Mouse (Mus musculus) bone marrow, adult 2 months (tissue): ENCODE data around the gene Trf. TPM values are rescaled to one million over a fixed set of nuclear protein-coding genes. Genes with fewer than 3 reads are reported as not detected.

ENCODE experiments used
- H3K27ac ChIP-seq: fragments of 200-500 bp; 2 replicates; pipeline ENCODE4 v1.5.1; 2012; ENCODE audit warnings: low read depth, mild to moderate bottlenecking, control low read depth, inconsistent platforms, low read length; ENCODE audit not compliant: control insufficient read depth, poor library complexity, insufficient read depth
- H3K4me1 ChIP-seq: fragments of 200-500 bp; 2 replicates; pipeline ENCODE4 v1.6.1; 2011; ENCODE audit warnings: low read length; ENCODE audit not compliant: control insufficient read depth, insufficient read depth
- H3K4me3 ChIP-seq: fragments of 200-500 bp; replicated peaks from 2 replicates; pipeline ENCODE3; 2011; ENCODE audit warnings: mild to moderate bottlenecking, low read depth, low read length, control low read depth; ENCODE audit not compliant: control insufficient read depth
- CTCF ChIP-seq: fragments of 200-500 bp; IDR thresholded peaks from 2 replicates; pipeline ENCODE4 v1.5.1; 2011; ENCODE audit warnings: low read length, control low read depth; ENCODE audit not compliant: control insufficient read depth, insufficient read depth
- POLR2A ChIP-seq: fragments of 200-500 bp; IDR thresholded peaks from 2 replicates; pipeline ENCODE4 v1.6.1; 2011; ENCODE audit warnings: low read depth, mild to moderate bottlenecking, control low read depth, low read length, borderline replicate concordance; ENCODE audit not compliant: control insufficient read depth
- whole genome bisulfite sequencing: fragments of 180-500 bp; shearing (Covaris S2); methylation state at CpG from one replicate; pipeline ENCODE4 v1.1.7; 2018; 5-methylcytosine and 5-hydroxymethylcytosine counted together
- polyA plus RNA-seq: library from polyadenylated mRNA; stranded (reverse); fragments of >200 nt; gene quantifications from 2 replicates; pipeline ENCODE4 v1.2.4, GENCODE M21; 2011; ENCODE audit warnings: low replicate concordance; ENCODE audit not compliant: missing spikeins, insufficient read depth, insufficient read length

The Trf gene
- polyA plus RNA-seq, 1 experiment = 106 TPM

GRCm38 (mm10) chr9:103212654-103213420, 17.4 kb downstream of the Trf start:
- no peak overlapping the region for H3K4me3 ChIP-seq
- H3K4me1 ChIP-seq = no peaks in the 10 kb centered on the region; the same call in 1 of the 2 replicates
- H3K27ac ChIP-seq = no peak overlapping the region
- WGBS = 88% methylated on average over 28 of the region's 28 CpGs
- TF ChIP-seq POLR2A (no peak), CTCF (no peak)

GRCm38 (mm10) chr9:103208802-103209423, 21.3 kb downstream of the Trf start:
- Histone ChIP-seq H3K27ac (no peak overlapping the region), H3K4me1 (no peaks in the 10 kb centered on the region; the same call in 1 of the 2 replicates), H3K4me3 (no peak overlapping the region)
- TF ChIP-seq POLR2A (no peak), CTCF (no peak)
- whole genome bisulfite sequencing = 76% methylated on average over 6 of the region's 6 CpGs

- 9% methylated on average over 16 of the region's 16 CpGs for WGBS
- peak; percentile 91 for TF ChIP-seq CTCF
- TF ChIP-seq POLR2A = no peak
- no peak overlapping the region for H3K27ac ChIP-seq
- H3K4me1 ChIP-seq = no peaks in the 10 kb centered on the region; the same call in 1 of the 2 replicates
- H3K4me3 ChIP-seq = no peak overlapping the region
These were observed 22.4 kb downstream of the Trf start for GRCm38 (mm10) chr9:103207846-103208245.

- H3K4me3 ChIP-seq = no peak overlapping the region
- TF ChIP-seq POLR2A (no peak), CTCF (no peak)
- H3K4me1 ChIP-seq = no peaks in the 10 kb centered on the region; the same call in 1 of the 2 replicates
- H3K27ac ChIP-seq = no peak overlapping the region
- 84% methylated on average over 5 of the region's 5 CpGs for WGBS
These were observed 24.5 kb downstream of the Trf start for GRCm38 (mm10) chr9:103205786-103206185.

- peak within 1 kb of the TSS; percentile 73 for H3K27ac ChIP-seq
- peak within 1 kb of the TSS; percentile 100 for H3K4me3 ChIP-seq
- under 1% methylated on average over 45 of the region's 45 CpGs for WGBS
- no peaks in the 10 kb centered on the region for H3K4me1 ChIP-seq
- peak; percentile 52; the same call in 1 of the 2 replicates for TF ChIP-seq POLR2A
- TF ChIP-seq CTCF = no peak
These were observed 28.5 kb downstream of the Trf start, which contains the start of gene Srprb for GRCm38 (mm10) chr9:103201561-103202260. TSS of gene Srprb (minus strand) at chr9:103202137.

GRCm38 (mm10) chr9:103188416-103188815, 41.8 kb downstream of the Trf start:
- no peak overlapping the region for H3K4me3 ChIP-seq
- H3K4me1 ChIP-seq = no peaks in the 10 kb centered on the region
- TF ChIP-seq CTCF (no peak), POLR2A (no peak)
- no peak overlapping the region for H3K27ac ChIP-seq
- 86% methylated on average over 4 of the region's 4 CpGs for WGBS

GRCm38 (mm10) chr9:103186747-103187146, 43.5 kb downstream of the Trf start:
- 84% methylated on average over 9 of the region's 9 CpGs for WGBS

GRCm38 (mm10) chr9:103185946-103186345, 44.3 kb downstream of the Trf start:
- no peak overlapping the region for H3K4me3 ChIP-seq
- no peak overlapping the region for H3K27ac ChIP-seq
- no peak for TF ChIP-seq POLR2A
- no peak for TF ChIP-seq CTCF
- H3K4me1 ChIP-seq = peaks cover 2% of the 10 kb centered on the region; the same call in 1 of the 2 replicates
- WGBS = 85% methylated on average over 8 of the region's 8 CpGs

More at GRCm38 (mm10) chr9:103186747-103187146, 43.5 kb downstream of the Trf start:
- TF ChIP-seq CTCF (no peak), POLR2A (no peak)
- Histone ChIP-seq H3K27ac (no peak overlapping the region), H3K4me1 (no peaks in the 10 kb centered on the region), H3K4me3 (no peak overlapping the region)
